Mouse (Mus musculus) heart, embryonic 10.5 days (tissue): ENCODE results near the gene Klhl26. TPM values are rescaled to one million over a fixed set of nuclear protein-coding genes. Genes with fewer than 3 reads are reported as not detected.
A peak's percentile ranks its signal among the peaks of the same experiment; 100 is the strongest.

Experiments used
- DNase-seq: peaks from one replicate; pipeline ENCODE4 v3.0.0-alpha.2; 2017; ENCODE audit warnings: low spot score
- H3K27ac ChIP-seq: fragments of 300-500 bp; sonication (generic); 2 replicates; pipeline ENCODE4 v1.5.1; 2016; ENCODE audit warnings: mild to moderate bottlenecking
- H3K27me3 ChIP-seq: fragments of 300-500 bp; sonication (generic); 2 replicates; pipeline ENCODE4 v1.6.1; 2016; ENCODE audit warnings: mild to moderate bottlenecking; ENCODE audit not compliant: poor library complexity, insufficient read depth, severe bottlenecking
- H3K36me3 ChIP-seq: fragments of 300-500 bp; sonication (generic); 2 replicates; pipeline ENCODE4 v1.6.1; 2016; ENCODE audit warnings: mild to moderate bottlenecking, moderate library complexity
- H3K4me1 ChIP-seq: fragments of 300-500 bp; sonication (generic); 2 replicates; pipeline ENCODE4 v1.6.1; 2016; ENCODE audit warnings: mild to moderate bottlenecking
- H3K4me3 ChIP-seq: fragments of 300-500 bp; sonication (generic); 2 replicates; pipeline ENCODE4 v1.5.1; 2016; ENCODE audit warnings: mild to moderate bottlenecking, moderate library complexity
- H3K9me3 ChIP-seq: fragments of 300-500 bp; sonication (generic); 2 replicates; pipeline ENCODE4 v1.6.1; 2016; ENCODE audit warnings: mild to moderate bottlenecking, moderate library complexity
- WGBS: fragments of 180-500 bp; shearing (Covaris S2); methylation state at CpG from one replicate; pipeline ENCODE4 v1.1.7; 2016; 5-methylcytosine and 5-hydroxymethylcytosine counted together
- polyA plus RNA-seq: library from polyadenylated mRNA; unstranded; fragments of >200 nt; fragmentation: Nextera tagmentation; extraction: Ambion mirVana; gene quantifications from 2 replicates; pipeline ENCODE4 v1.2.1, GENCODE M21; 2016

Klhl26 gene
- polyA plus RNA-seq, 1 experiment from 2014 or later, result 15.6 TPM

DNA sequence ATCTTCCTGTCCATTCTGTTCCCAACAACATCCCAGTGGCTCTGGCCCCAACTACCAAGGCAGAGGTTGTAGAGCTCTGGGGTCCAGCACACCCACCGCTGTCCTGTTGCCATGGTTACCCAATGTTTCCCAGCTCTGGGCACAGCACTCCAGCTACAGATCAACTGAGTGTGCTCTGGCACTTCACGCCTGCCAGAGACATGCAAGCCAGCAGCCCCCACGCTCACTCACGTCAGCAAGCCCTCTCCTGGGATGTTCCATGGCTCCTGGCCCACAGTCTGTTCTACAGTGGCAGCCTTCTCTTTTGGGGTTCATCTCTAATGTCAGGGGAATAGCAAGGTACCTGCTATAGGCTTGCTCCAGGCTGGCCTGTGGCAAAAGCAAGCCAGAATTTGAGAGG, 13.5 kb downstream of the Klhl26 start:
- Histone ChIP-seq H3K27ac (peak overlapping the region; percentile 30; the same call in 1 of the 2 replicates), H3K36me3 (peaks cover 11% of the 10 kb centered on the region; the same call in 1 of the 2 replicates), H3K9me3 (no peaks in the 10 kb centered on the region), H3K4me3 (no peak overlapping the region), H3K27me3 (no peaks in the 10 kb centered on the region), H3K4me1 (peaks cover 57% of the 10 kb centered on the region)
- WGBS, result 76% methylated on average over 4 of the region's 4 CpGs
- no peak for DNase-seq

DNA sequence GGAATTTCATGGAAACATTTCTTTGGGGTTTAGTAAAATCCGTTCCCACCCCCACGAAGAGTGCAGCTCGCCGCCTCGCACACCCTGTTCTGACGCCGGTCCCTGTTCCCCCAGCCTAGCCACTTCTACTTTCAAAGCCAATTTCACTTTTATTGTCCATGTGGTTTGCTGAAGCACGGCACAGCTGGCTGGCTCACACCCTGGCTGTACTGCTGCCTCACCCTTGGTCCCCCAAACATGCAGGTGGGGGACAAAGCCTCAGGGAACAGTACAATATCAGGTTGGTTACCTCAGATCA, 14.3 kb downstream of the Klhl26 start:
- DNase-seq, result no peak
- H3K36me3 ChIP-seq, result peaks cover 11% of the 10 kb centered on the region; the same call in 1 of the 2 replicates
- WGBS, result 93% methylated on average over 8 of the region's 8 CpGs
- no peaks in the 10 kb centered on the region for H3K9me3 ChIP-seq
- H3K27me3 ChIP-seq, result no peaks in the 10 kb centered on the region
- H3K27ac ChIP-seq, result 0 out of 2 replicates have a peak overlapping the region, but pooled peaks have one; percentile 18
- no peak overlapping the region for H3K4me3 ChIP-seq
- peaks cover 57% of the 10 kb centered on the region for H3K4me1 ChIP-seq

- peaks cover 10% of the 10 kb centered on the region; the same call in 1 of the 2 replicates for H3K36me3 ChIP-seq
- H3K27me3 ChIP-seq, result no peaks in the 10 kb centered on the region
- H3K9me3 ChIP-seq, result no peaks in the 10 kb centered on the region
- H3K4me3 ChIP-seq, result no peak overlapping the region
- WGBS, result 77% methylated on average over 16 of the region's 16 CpGs
- DNase-seq, result no peak
- H3K4me1 ChIP-seq, result peaks cover 57% of the 10 kb centered on the region
- peak overlapping the region; percentile 50; the same call in 1 of the 2 replicates for H3K27ac ChIP-seq
These were observed 14.8 kb downstream of the Klhl26 start for GRCm38 (mm10) chr8:70461765-70462515.

DNA sequence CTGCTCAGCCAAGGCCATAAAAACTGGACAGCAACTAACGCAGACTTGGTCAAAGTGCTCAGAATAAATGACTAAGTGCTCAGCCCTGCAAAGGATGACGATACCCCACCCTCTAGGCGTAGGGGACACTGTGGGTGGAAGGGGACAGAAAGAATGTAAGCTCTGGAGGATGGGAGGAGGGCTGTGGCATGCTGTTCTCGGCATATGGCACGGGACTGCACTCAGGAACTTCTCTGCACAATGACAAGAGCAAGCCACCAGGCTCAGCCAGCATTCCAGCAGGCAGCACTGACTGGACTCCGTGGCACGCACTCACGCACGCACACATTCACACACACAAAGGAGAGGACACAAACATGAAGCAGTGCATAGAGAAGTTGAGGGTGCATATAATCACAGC, 16.2 kb downstream of the Klhl26 start:
- no peaks in the 10 kb centered on the region for H3K9me3 ChIP-seq
- 63% methylated on average over 9 of the region's 9 CpGs for WGBS
- H3K4me3 ChIP-seq, result no peak overlapping the region
- DNase-seq, result no peak
- no peaks in the 10 kb centered on the region for H3K36me3 ChIP-seq
- peak overlapping the region; percentile 50; the same call in 1 of the 2 replicates for H3K27ac ChIP-seq
- no peaks in the 10 kb centered on the region for H3K27me3 ChIP-seq
- peaks cover 52% of the 10 kb centered on the region for H3K4me1 ChIP-seq

DNA sequence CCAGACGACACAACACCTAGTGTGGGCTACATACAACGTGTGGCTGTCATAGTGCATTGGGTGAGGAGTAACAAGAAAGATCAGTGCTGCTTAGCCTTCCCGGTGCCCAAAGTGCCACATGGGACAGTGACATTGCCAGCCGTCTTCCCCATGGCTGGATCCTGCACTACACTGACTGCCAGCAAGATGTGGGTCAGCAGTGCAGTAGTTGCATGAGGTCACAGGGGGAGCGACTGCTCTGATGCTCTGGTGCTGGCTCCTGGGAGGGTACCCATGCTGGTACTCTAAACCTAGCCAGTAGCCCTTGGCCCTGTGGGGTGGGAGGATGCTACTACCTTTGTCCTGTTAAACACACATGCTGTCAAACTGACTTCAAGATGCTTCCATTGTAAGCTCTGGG, 16.6 kb downstream of the Klhl26 start:
- peaks cover 56% of the 10 kb centered on the region for H3K4me1 ChIP-seq
- H3K27me3 ChIP-seq, result no peaks in the 10 kb centered on the region
- H3K27ac ChIP-seq, result peak overlapping the region; percentile 50; the same call in 1 of the 2 replicates
- no peak for DNase-seq
- 88% methylated on average over 5 of the region's 5 CpGs for WGBS
- H3K36me3 ChIP-seq, result no peaks in the 10 kb centered on the region
- H3K9me3 ChIP-seq, result no peaks in the 10 kb centered on the region
- no peak overlapping the region for H3K4me3 ChIP-seq

DNA sequence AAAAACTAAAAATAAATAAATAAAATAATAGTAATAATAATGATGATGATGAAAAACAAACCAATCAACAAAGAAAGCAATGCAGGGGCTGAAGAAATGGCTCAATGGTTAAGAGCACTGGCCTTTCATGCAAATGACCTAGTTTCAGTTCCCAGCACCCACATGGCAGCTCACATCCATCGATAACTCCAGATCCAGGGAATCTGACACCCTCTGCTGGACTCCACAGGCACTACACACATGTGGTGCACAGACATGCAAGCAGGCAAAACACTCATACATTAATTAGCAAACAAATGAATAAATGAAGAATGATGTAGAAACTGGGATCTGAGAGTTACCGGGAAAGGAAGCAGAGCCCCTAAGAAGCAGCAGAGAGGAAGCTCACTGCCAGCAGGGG, 17.1 kb downstream of the Klhl26 start:
- Histone ChIP-seq H3K27ac (no peak overlapping the region), H3K27me3 (no peaks in the 10 kb centered on the region), H3K36me3 (no peaks in the 10 kb centered on the region), H3K4me1 (peaks cover 58% of the 10 kb centered on the region), H3K4me3 (no peak overlapping the region), H3K9me3 (no peaks in the 10 kb centered on the region)
- DNase-seq, result no peak
- WGBS, result 92% methylated on average over 2 of the region's 2 CpGs

DNA sequence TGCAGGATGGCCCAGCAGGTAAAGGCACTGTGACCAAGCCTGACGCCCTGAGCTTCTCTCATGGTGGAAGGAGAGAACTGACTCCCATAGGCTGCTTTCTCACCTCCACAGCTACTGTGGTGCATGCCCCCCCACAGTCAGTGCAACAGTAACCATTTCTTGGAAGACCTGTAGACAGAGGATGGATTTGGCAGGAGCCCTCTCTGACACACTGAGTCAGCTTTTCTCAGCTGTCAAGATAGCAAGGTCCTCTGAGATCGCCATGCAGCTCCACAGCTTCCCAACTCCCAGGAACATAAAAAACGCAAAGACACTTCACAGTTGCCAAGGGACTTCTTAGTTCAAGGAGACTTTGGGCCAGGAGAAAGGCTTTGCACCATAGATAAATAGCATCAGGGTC, 18.3 kb downstream of the Klhl26 start:
- Histone ChIP-seq H3K36me3 (no peaks in the 10 kb centered on the region), H3K4me3 (no peak overlapping the region), H3K4me1 (peaks cover 61% of the 10 kb centered on the region), H3K27ac (0 out of 2 replicates have a peak overlapping the region, but pooled peaks have one; percentile 5), H3K27me3 (no peaks in the 10 kb centered on the region), H3K9me3 (no peaks in the 10 kb centered on the region)
- 64% methylated on average over 3 of the region's 3 CpGs for WGBS
- DNase-seq, result no peak

DNA sequence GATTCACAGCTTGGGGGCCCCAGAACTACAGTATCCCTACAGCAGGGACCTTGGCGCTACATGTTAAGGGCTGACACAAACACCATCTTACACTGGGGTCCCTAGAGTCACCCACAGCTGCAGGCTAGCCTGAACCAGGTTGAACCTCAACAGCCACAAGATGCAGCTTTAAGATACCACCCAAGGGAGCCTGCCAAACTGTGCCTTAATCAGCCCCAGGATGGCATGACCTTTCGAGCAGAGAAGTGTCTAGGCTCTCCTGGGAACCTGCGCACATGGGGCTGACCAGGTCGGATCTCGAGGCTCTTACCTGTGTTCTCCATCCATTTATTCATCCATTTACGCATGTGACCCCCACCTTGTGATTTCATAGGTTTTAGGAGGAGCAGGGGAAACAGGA, 18.9 kb downstream of the Klhl26 start:
- Histone ChIP-seq H3K27ac (0 out of 2 replicates have a peak overlapping the region, but pooled peaks have one; percentile 5), H3K27me3 (no peaks in the 10 kb centered on the region), H3K36me3 (no peaks in the 10 kb centered on the region), H3K9me3 (no peaks in the 10 kb centered on the region), H3K4me3 (no peak overlapping the region), H3K4me1 (peaks cover 64% of the 10 kb centered on the region)
- 87% methylated on average over 6 of the region's 6 CpGs for WGBS
- no peak for DNase-seq

GRCm38 (mm10) chr8:70456996-70457395, 19.8 kb downstream of the Klhl26 start:
- WGBS, result 81% methylated on average over 1 of the region's 1 CpGs

GRCm38 (mm10) chr8:70453852-70454251, 22.9 kb downstream of the Klhl26 start:
- DNase-seq, result no peak
- peak overlapping the region; percentile 87 for H3K27ac ChIP-seq
- peak overlapping the region; percentile 13; the same call in 1 of the 2 replicates for H3K4me3 ChIP-seq
- H3K4me1 ChIP-seq, result peaks cover 67% of the 10 kb centered on the region
- WGBS, result 55% methylated on average over 5 of the region's 5 CpGs
- peaks cover 33% of the 10 kb centered on the region for H3K27me3 ChIP-seq
- peaks cover 24% of the 10 kb centered on the region for H3K36me3 ChIP-seq
- H3K9me3 ChIP-seq, result no peaks in the 10 kb centered on the region

More at GRCm38 (mm10) chr8:70456996-70457395, 19.8 kb downstream of the Klhl26 start:
- Histone ChIP-seq H3K27ac (peak overlapping the region; percentile 30), H3K9me3 (no peaks in the 10 kb centered on the region), H3K36me3 (peaks cover 6% of the 10 kb centered on the region), H3K4me3 (no peak overlapping the region), H3K27me3 (peaks cover 8% of the 10 kb centered on the region), H3K4me1 (peaks cover 71% of the 10 kb centered on the region)
- DNase-seq, result no peak

GRCm38 (mm10) chr8:70452196-70452966, 24.4 kb downstream of the Klhl26 start:
- peaks cover 68% of the 10 kb centered on the region for H3K4me1 ChIP-seq
- no peaks in the 10 kb centered on the region for H3K9me3 ChIP-seq
- WGBS, result 37% methylated on average over 52 of the region's 52 CpGs
- DNase-seq, result no peak
- peaks cover 42% of the 10 kb centered on the region for H3K27me3 ChIP-seq
- H3K36me3 ChIP-seq, result peaks cover 24% of the 10 kb centered on the region
- peak overlapping the region; percentile 87 for H3K27ac ChIP-seq
- 0 out of 2 replicates have a peak overlapping the region, but pooled peaks have one; percentile 22 for H3K4me3 ChIP-seq

DNA sequence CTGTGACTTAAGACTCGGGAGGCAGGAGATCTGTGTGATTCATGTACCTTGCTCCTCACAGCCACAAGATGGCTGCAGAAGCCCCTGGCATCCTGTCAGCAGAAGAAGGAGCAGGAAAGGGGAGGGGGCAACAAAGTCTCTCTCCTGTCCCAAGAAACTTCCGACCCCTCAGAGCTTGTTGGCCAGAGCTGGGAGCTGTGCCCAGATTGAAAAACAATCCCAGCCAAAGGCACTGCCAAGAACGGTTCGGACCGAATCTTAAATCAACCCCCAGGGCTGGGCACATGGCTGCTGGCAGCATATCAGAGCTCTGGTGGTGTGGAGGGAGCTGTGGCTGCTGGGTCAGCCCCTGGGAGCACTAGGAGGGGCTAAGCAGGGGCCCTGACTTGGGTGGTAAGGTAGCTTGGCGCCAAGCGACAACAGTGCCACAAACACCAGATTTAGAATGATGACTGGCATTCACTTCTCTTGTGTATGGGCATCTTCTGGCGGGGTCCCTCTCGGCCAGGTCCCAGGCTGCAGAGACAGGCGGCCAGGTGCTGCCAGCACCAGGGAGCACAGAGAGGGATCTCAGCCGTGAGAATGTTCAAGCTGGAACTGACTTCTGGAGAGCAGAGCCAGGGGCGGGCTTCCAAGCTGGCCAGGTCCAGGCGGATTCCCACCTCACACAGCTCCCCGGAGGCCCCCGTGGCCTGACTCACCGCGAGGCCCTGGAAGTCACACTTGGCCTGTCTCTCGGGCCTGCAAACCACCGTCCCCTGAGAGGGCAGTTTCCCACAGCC, 28.9 kb downstream of the Klhl26 start:
- 66% methylated on average over 19 of the region's 19 CpGs for WGBS
- Histone ChIP-seq H3K27me3 (peaks cover 51% of the 10 kb centered on the region), H3K36me3 (peaks cover 24% of the 10 kb centered on the region), H3K4me3 (no peak overlapping the region), H3K9me3 (no peaks in the 10 kb centered on the region), H3K4me1 (peaks cover 34% of the 10 kb centered on the region), H3K27ac (0 out of 2 replicates have a peak overlapping the region, but pooled peaks have one; percentile 31)
- DNase-seq, result no peak
